Mouse (Mus musculus): ENCODE data around the gene Trmt11. TPM values are rescaled to one million over a fixed set of nuclear protein-coding genes. Genes with fewer than 3 reads are reported as not detected.
"Not testable (repeated sequence)": the region's sequence is repeated elsewhere in the genome, so short reads cannot be mapped to it uniquely, and the experiment has no call there.

The Trmt11 gene
- polyA plus RNA-seq, 1 experiment from 2014 or later: 7.8 TPM

GRCm38 (mm10) chr10:30521727-30522126 lies 78.8 kb downstream of the Trmt11 start:
- Histone ChIP-seq H3K79me2 (ENCODE audit: inconsistent target) (no peaks in the 10 kb centered on the region), H3K36me3 (ENCODE audit: inconsistent target) (no peaks in the 10 kb centered on the region), H3K4me3 (ENCODE audit: inconsistent target) (no peak overlapping the region), H3K27ac (no peak overlapping the region)

DNA sequence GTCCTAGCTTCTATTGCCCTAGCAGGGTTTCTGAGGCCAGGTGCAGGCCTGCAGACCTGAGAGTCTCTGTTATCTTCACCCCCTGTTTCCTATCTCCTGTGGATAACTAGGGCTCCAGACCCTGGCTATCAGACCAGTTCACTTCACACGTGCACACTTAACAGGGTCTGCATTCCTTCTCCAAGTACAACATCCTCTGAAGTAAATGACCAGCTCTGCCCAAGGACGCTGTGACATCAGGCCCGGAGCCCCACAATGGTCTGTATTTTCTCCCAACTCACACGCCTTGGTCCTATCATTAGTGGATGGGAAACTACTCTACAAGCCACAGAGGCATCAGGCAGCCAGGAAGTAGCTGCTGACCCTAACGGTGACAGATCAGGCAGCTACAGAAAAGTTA lies 81.4 kb downstream of the Trmt11 start:
- 83% methylated on average over 5 of the region's 5 CpGs for whole genome bisulfite sequencing (ENCODE audit: missing documents)
- Histone ChIP-seq H3K27ac (no peak overlapping the region), H3K36me3 (ENCODE audit: inconsistent target) (no peaks in the 10 kb centered on the region), H3K79me2 (ENCODE audit: inconsistent target) (no peaks in the 10 kb centered on the region), H3K4me3 (ENCODE audit: inconsistent target) (no peak overlapping the region)

DNA sequence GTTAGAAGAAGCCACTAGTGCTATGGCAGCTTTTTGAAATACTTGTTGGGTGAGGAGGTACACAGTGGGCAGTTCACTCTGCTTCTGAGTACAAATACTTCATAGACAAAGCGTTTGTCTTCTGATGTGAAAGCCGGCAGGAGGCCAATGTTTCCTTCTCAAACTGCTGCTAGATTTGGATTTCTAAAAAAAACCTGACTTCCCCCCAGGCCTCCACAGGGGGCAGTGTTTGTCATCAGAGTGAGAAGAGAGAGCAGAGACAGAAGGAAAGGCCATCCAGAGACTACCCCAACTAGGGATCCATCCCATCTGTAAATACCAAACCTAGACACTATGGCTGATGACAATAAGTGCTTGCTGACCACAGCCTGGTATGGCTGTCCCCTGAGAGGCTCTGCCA lies 83.3 kb downstream of the Trmt11 start:
- no peak overlapping the region for H3K27ac ChIP-seq
- H3K4me3 ChIP-seq (ENCODE audit: inconsistent target): no peak overlapping the region
- H3K36me3 ChIP-seq (ENCODE audit: inconsistent target): no peaks in the 10 kb centered on the region
- H3K79me2 ChIP-seq (ENCODE audit: inconsistent target): no peaks in the 10 kb centered on the region
- 33% methylated on average over 2 of the region's 2 CpGs for WGBS (ENCODE audit: missing documents)

DNA sequence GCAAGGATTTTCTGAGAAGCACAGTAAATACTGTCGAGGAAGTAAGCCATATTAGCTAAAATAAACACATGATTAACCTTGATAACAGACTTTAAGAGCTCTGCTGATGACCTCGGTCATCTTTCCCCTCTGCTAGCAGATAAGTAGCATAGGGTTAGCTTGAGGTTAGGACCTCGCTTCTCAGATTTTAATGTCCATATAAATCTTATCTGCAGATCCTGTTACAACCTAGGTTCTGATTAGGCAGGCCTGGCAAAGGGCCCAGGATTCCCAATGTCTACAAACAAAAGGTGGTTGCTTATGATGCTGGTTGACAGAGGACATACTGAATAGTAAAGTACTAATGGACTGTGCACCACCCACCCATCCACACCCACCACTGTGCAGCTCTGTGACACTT lies 83.8 kb downstream of the Trmt11 start:
- Histone ChIP-seq H3K4me3 (ENCODE audit: inconsistent target) (no peak overlapping the region), H3K79me2 (ENCODE audit: inconsistent target) (no peaks in the 10 kb centered on the region), H3K36me3 (ENCODE audit: inconsistent target) (no peaks in the 10 kb centered on the region), H3K27ac (no peak overlapping the region)
- 85% methylated on average over 3 of the region's 3 CpGs for WGBS (ENCODE audit: missing documents)

GRCm38 (mm10) chr10:30504736-30505135 lies 95.8 kb downstream of the Trmt11 start:
- H3K27ac ChIP-seq: no peak overlapping the region
- no peaks in the 10 kb centered on the region for H3K79me2 ChIP-seq (ENCODE audit: inconsistent target)
- WGBS (ENCODE audit: missing documents): 70% methylated on average over 2 of the region's 2 CpGs
- no peak overlapping the region for H3K4me3 ChIP-seq (ENCODE audit: inconsistent target)
- no peaks in the 10 kb centered on the region for H3K36me3 ChIP-seq (ENCODE audit: inconsistent target)

GRCm38 (mm10) chr10:30503168-30503567 lies 97.4 kb downstream of the Trmt11 start:
- 6% methylated on average over 2 of the region's 2 CpGs for WGBS (ENCODE audit: missing documents)
- Histone ChIP-seq H3K4me3 (ENCODE audit: inconsistent target) (no peak overlapping the region), H3K27ac (no peak overlapping the region), H3K36me3 (ENCODE audit: inconsistent target) (no peaks in the 10 kb centered on the region), H3K79me2 (ENCODE audit: inconsistent target) (no peaks in the 10 kb centered on the region)

- no peaks in the 10 kb centered on the region for H3K36me3 ChIP-seq (ENCODE audit: inconsistent target)
- no peaks in the 10 kb centered on the region for H3K79me2 ChIP-seq (ENCODE audit: inconsistent target)
- no peak overlapping the region for H3K4me3 ChIP-seq (ENCODE audit: inconsistent target)
- WGBS (ENCODE audit: missing documents): 89% methylated on average over 1 of the region's 1 CpGs
- no peak overlapping the region for H3K27ac ChIP-seq
Measured at GRCm38 (mm10) chr10:30502718-30503117, 97.8 kb downstream of the Trmt11 start.

- not testable (repeated sequence) for H3K79me2 ChIP-seq (ENCODE audit: inconsistent target); H3K36me3 ChIP-seq (ENCODE audit: inconsistent target); H3K4me3 ChIP-seq (ENCODE audit: inconsistent target); H3K27ac ChIP-seq
- WGBS (ENCODE audit: missing documents): 94% methylated on average over 19 of the region's 19 CpGs
Measured at GRCm38 (mm10) chr10:30498223-30498622, 102.3 kb downstream of the Trmt11 start.

Other genes with a start within 250 kb of the Trmt11 start
- 5.1 to 20.7 TPM (median 16.6 TPM) in 3 replicates for gene Hint3, start 28.9 kb upstream of the Trmt11 start, polyA plus RNA-seq (2018)
- 19.1 to 26.7 TPM (median 25.4 TPM) in 3 replicates for gene Ncoa7, start 202.6 kb upstream of the Trmt11 start, polyA plus RNA-seq (2018)
- gene Hey2, start 242.1 kb upstream of the Trmt11 start, polyA plus RNA-seq (2018): not detected in 3 replicates

Data from macrophage (primary cell).